Mouse (Mus musculus) myocyte (in vitro differentiated cells): ENCODE data around the gene Mapk8ip2.

Experiments used
- CEBPB ChIP-seq: IDR thresholded peaks from 2 replicates; pipeline ENCODE4 v1.6.1; 2011; ENCODE audit warnings: mild to moderate bottlenecking, moderate library complexity; ENCODE audit not compliant: poor library complexity, insufficient read depth, severe bottlenecking
- MAX ChIP-seq: IDR thresholded peaks from one replicate; pipeline ENCODE4 v1.6.1; 2011; ENCODE audit warnings: low read depth, mild to moderate bottlenecking, control low read depth
- POLR2A ChIP-seq: IDR thresholded peaks from one replicate; pipeline ENCODE4 v1.6.1; 2011; ENCODE audit warnings: low read depth, mild to moderate bottlenecking, control low read depth, moderate library complexity; ENCODE audit not compliant: insufficient read length
- POLR2AphosphoS2 ChIP-seq: IDR thresholded peaks from one replicate; pipeline ENCODE4 v1.6.1; 2011; ENCODE audit warnings: low read depth, control low read depth; ENCODE audit not compliant: insufficient read length
- REST ChIP-seq: IDR thresholded peaks from one replicate; pipeline ENCODE4 v1.6.1; 2011; ENCODE audit warnings: mild to moderate bottlenecking, control low read depth, moderate library complexity; ENCODE audit not compliant: insufficient read depth, insufficient read length
- SRF ChIP-seq: IDR thresholded peaks from one replicate; pipeline ENCODE4 v1.6.1; 2011; ENCODE audit warnings: low read depth; ENCODE audit not compliant: control insufficient read depth, insufficient read length
- TCF3 ChIP-seq: IDR thresholded peaks from one replicate; pipeline ENCODE4 v1.6.1; 2011; ENCODE audit warnings: low read depth, control low read depth; ENCODE audit not compliant: insufficient read length
- USF1 ChIP-seq: IDR thresholded peaks from one replicate; pipeline ENCODE4 v1.6.1; 2011; ENCODE audit warnings: low read depth, mild to moderate bottlenecking, control low read depth, moderate library complexity

GRCm38 (mm10) chr15:89507751-89508150 is 54.0 kb downstream of the Mapk8ip2 start:
- TF ChIP-seq POLR2AphosphoS2 (no peak), POLR2A (no peak), SRF (no peak), CEBPB (no peak), USF1 (no peak), MAX (no peak), TCF3 (no peak), REST (no peak)
